Mouse (Mus musculus): ENCODE measurements around the gene Xndc1. TPM values are rescaled to one million over a fixed set of nuclear protein-coding genes. Genes with fewer than 3 reads are reported as not detected.

Gene Xndc1
- polyA plus RNA-seq, 1 experiment from 2014 or later, result 26.5 TPM

DNA sequence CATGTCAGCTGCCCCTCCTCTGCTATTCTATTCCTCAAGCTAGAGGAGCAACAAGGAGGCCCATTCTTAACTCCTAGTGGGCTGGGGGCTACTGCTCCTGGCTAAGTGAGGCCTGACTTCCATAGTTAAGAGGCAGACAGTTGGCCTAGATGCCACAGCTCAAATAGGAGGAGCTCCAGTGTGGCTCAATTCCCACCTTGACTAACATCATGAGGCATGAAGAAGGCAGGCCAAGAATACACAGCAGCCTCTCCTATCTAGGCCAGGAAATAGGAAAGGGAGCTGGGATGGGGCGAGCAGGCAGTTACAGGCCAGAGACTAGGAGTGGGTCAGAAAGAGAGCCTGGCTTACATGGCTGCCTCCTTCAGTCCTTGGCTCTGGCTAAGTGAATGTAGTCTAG lies 42.9 kb downstream of the Xndc1 start:
- peaks cover 12% of the 10 kb centered on the region for H3K4me1 ChIP-seq (replicated peaks)
- peaks cover 4% of the 10 kb centered on the region; the same call in 1 of the 2 replicates for H3K27me3 ChIP-seq (replicated peaks)
- H3K9me3 ChIP-seq (replicated peaks), result no peaks in the 10 kb centered on the region
- no peak for ATAC-seq (ENCODE audit: insufficient number of reproducible peaks, low FRiP score)
- no peak overlapping the region for H3K4me2 ChIP-seq
- H3K27ac ChIP-seq (ENCODE audit: poor library complexity, severe bottlenecking), result no peak overlapping the region
- 79% methylated on average over 1 of the region's 1 CpGs for WGBS
- no peak overlapping the region for H3K9ac ChIP-seq
- H3K36me3 ChIP-seq, result no peaks in the 10 kb centered on the region
- no peak overlapping the region for H3K4me3 ChIP-seq

DNA sequence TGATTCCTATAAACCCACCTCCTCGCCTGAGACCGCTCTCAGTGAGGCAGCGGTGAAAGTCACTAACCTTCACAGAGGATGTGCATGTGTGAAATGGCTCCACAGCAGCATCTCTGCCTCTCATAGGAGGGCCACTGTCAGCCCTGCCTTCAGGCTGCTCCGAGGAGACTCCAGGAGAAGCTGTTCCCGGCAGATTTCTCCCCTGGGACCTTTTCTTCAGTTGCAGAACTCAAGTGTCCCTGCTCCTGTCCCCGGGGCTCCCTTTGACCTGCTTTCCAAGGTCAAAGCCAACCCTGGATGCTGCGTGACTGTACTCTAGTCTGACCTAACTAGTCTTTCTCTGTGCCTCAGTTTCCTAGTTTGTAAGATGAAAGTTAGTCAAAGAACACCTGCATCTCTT lies 43.9 kb downstream of the Xndc1 start, which contains the start of gene Art5:
Gene Art5, minus strand, starts transcription at position 319 of the 400 bp plus-strand sequence.
- no peaks in the 10 kb centered on the region for H3K36me3 ChIP-seq
- H3K27me3 ChIP-seq (replicated peaks), result peaks cover 9% of the 10 kb centered on the region; the same call in 1 of the 2 replicates
- no peak within 1 kb of the TSS for H3K27ac ChIP-seq (ENCODE audit: poor library complexity, severe bottlenecking)
- ATAC-seq (ENCODE audit: insufficient number of reproducible peaks, low FRiP score), result no peak
- H3K4me2 ChIP-seq, result no peak within 1 kb of the TSS
- no peak within 1 kb of the TSS for H3K9ac ChIP-seq
- WGBS, result 76% methylated on average over 7 of the region's 7 CpGs
- peaks cover 11% of the 10 kb centered on the region for H3K4me1 ChIP-seq (replicated peaks)
- no peaks in the 10 kb centered on the region for H3K9me3 ChIP-seq (replicated peaks)
- no peak within 1 kb of the TSS for H3K4me3 ChIP-seq

DNA sequence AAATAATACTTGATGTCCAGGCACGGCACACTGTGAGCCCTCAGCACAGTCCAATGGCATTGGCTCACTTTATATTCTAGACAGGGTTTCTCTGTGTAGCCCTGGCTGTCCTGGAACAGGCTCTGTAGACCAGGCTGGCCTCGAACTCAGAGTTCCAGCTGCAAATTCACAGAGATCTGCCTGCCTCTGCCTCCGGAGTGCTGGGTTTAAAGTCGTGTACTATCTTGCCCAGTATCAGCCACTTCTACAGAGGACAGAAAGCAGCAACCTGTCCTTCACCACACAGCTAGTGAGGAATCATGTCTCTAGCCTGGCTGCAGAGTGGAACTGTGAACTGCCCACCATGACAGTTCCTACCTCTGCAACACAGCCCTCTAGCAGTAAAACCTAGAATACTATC lies 44.4 kb downstream of the Xndc1 start:
- Histone ChIP-seq H3K36me3 (no peaks in the 10 kb centered on the region), H3K4me2 (no peak overlapping the region), H3K4me1 (replicated peaks) (peaks cover 11% of the 10 kb centered on the region), H3K4me3 (no peak overlapping the region), H3K27me3 (replicated peaks) (peaks cover 9% of the 10 kb centered on the region; the same call in 1 of the 2 replicates), H3K9ac (no peak overlapping the region), H3K9me3 (replicated peaks) (no peaks in the 10 kb centered on the region), H3K27ac (ENCODE audit: poor library complexity, severe bottlenecking) (no peak overlapping the region)
- no peak for ATAC-seq (ENCODE audit: insufficient number of reproducible peaks, low FRiP score)
- 79% methylated on average over 4 of the region's 4 CpGs for whole genome bisulfite sequencing

DNA sequence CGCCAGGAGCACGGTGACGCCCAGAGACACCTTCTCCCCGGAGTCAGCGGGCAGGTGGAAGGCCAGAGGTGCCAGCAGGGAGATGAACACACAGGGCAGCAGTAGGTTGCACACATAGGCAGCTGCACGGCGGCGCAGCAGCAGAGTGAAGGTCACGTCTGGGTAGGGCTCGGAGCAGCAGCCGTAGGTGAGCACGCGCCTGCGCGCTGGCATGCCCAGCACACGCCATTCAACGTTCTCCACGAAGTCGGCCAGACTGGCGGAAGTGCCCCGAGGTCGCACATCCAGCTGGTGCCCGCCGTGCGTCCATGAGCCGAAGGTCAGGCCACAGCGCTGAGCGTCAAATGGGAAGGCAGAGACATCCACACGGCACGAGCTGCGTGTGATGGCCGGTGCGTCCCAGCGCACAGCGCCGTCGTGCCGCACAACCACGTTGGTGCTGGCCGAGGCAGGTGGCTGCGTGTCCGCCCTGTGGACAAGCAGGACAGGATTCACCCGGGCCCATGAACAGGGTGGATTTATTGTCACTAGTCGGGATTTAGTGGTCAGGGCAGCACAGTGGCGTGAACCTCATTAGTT lies 47.9 kb downstream of the Xndc1 start:
- no peak for ATAC-seq (ENCODE audit: insufficient number of reproducible peaks, low FRiP score)
- H3K4me1 ChIP-seq (replicated peaks), result no peaks in the 10 kb centered on the region
- H3K9me3 ChIP-seq (replicated peaks), result no peaks in the 10 kb centered on the region
- H3K4me2 ChIP-seq, result no peak overlapping the region
- peaks cover 9% of the 10 kb centered on the region; the same call in 1 of the 2 replicates for H3K27me3 ChIP-seq (replicated peaks)
- peaks cover 3% of the 10 kb centered on the region for H3K36me3 ChIP-seq
- 66% methylated on average over 45 of the region's 45 CpGs for WGBS
- no peak overlapping the region for H3K9ac ChIP-seq
- no peak overlapping the region for H3K4me3 ChIP-seq
- H3K27ac ChIP-seq (ENCODE audit: poor library complexity, severe bottlenecking), result no peak overlapping the region

GRCm38 (mm10) chr7:102116579-102117331 lies 51.4 kb downstream of the Xndc1 start, which contains the start of gene Chrna10:
TSS of gene Chrna10 (minus strand) at chr7:102116828.
- Histone ChIP-seq H3K27me3 (replicated peaks) (peaks cover 9% of the 10 kb centered on the region; the same call in 1 of the 2 replicates), H3K4me3 (no peak within 1 kb of the TSS), H3K36me3 (peaks cover 37% of the 10 kb centered on the region), H3K9ac (no peak within 1 kb of the TSS), H3K4me1 (replicated peaks) (no peaks in the 10 kb centered on the region), H3K4me2 (no peak within 1 kb of the TSS), H3K27ac (ENCODE audit: poor library complexity, severe bottlenecking) (no peak within 1 kb of the TSS), H3K9me3 (replicated peaks) (no peaks in the 10 kb centered on the region)
- no peak for ATAC-seq (ENCODE audit: insufficient number of reproducible peaks, low FRiP score)
- 32% methylated on average over 7 of the region's 7 CpGs for WGBS

DNA sequence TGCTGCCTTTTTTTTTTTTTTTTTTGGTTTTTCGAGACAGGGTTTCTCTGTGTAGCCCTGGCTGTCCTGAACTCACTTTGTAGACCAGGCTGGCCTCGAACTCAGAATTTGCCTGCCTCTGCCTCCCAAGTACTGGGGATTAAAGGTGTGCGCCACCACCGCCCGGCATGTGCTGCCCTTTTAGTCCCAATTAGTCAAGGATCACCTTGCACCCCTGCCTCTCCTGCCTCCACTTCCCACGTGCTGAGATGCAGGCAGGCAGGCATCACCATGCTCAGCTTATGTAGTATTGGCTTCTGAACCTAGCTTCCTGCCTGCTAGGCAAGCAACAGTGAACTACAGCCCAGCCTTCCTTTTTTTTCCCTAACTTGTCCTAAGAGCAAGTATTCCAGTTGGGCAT lies 52.1 kb downstream of the Xndc1 start:
- Histone ChIP-seq H3K27me3 (replicated peaks) (peaks cover 9% of the 10 kb centered on the region; the same call in 1 of the 2 replicates), H3K36me3 (peaks cover 43% of the 10 kb centered on the region), H3K9me3 (replicated peaks) (no peaks in the 10 kb centered on the region), H3K4me3 (no peak overlapping the region), H3K27ac (ENCODE audit: poor library complexity, severe bottlenecking) (no peak overlapping the region), H3K9ac (no peak overlapping the region), H3K4me1 (replicated peaks) (no peaks in the 10 kb centered on the region), H3K4me2 (no peak overlapping the region)
- 77% methylated on average over 6 of the region's 6 CpGs for WGBS
- ATAC-seq (ENCODE audit: insufficient number of reproducible peaks, low FRiP score), result no peak

DNA sequence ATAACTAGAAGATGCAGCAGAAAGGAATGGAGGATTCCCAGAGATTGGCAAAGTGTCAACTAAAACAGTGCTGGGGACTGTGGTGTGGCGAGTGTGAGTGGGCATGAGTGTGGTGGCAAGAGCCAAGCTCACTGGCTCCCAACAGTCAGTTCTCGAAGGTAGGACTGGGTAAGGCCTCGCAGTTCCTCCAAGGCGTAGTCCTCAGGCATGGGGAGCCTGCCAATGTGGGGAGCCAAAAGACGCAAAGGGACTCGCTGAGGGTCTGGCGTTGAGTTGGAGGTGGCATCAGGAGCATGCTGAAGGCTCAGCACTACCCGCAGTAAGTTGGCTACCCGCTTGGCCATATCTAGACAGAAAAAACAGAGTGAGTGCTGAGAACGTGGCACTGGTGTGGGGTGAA lies 55.0 kb downstream of the Xndc1 start:
- no peaks in the 10 kb centered on the region for H3K9me3 ChIP-seq (replicated peaks)
- no peak for ATAC-seq (ENCODE audit: insufficient number of reproducible peaks, low FRiP score)
- H3K36me3 ChIP-seq, result peaks cover 72% of the 10 kb centered on the region
- no peak overlapping the region for H3K27ac ChIP-seq (ENCODE audit: poor library complexity, severe bottlenecking)
- H3K9ac ChIP-seq, result no peak overlapping the region
- no peaks in the 10 kb centered on the region for H3K4me1 ChIP-seq (replicated peaks)
- H3K4me3 ChIP-seq, result no peak overlapping the region
- WGBS, result 93% methylated on average over 10 of the region's 10 CpGs
- H3K4me2 ChIP-seq, result no peak overlapping the region
- no peaks in the 10 kb centered on the region for H3K27me3 ChIP-seq (replicated peaks)

DNA sequence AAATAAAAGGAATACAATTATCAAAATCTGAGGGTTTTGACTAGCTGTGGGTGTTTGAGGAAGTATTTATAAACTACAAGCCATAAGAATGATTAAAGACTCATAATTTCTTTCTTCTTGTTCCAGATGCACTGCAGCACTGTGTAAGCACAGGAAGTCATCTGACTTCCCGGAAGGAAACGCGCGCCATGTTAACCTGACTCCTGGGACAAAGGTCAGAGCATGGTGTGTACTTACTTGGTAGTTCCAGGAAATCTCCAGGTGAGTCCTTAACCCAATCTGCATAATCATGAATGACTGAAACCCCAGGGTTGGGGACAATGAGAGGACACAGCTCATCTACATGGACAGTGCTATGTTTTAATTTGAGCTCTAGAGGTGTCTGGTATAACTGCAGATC lies 67.1 kb downstream of the Xndc1 start:
- H3K4me1 ChIP-seq (replicated peaks), result no peaks in the 10 kb centered on the region
- H3K36me3 ChIP-seq, result peaks cover 76% of the 10 kb centered on the region
- ATAC-seq (ENCODE audit: insufficient number of reproducible peaks, low FRiP score), result no peak
- H3K4me3 ChIP-seq, result no peak overlapping the region
- H3K27ac ChIP-seq (ENCODE audit: poor library complexity, severe bottlenecking), result no peak overlapping the region
- H3K9ac ChIP-seq, result no peak overlapping the region
- WGBS, result 89% methylated on average over 4 of the region's 4 CpGs
- H3K4me2 ChIP-seq, result no peak overlapping the region
- no peaks in the 10 kb centered on the region for H3K27me3 ChIP-seq (replicated peaks)
- H3K9me3 ChIP-seq (replicated peaks), result no peaks in the 10 kb centered on the region

Other genes starting within 250 kb of the Xndc1 start
- 0.10 TPM in 1 of 2 replicates, not detected in the other for gene Phox2a, start 247.2 kb upstream of the Xndc1 start, polyA plus RNA-seq (2016; fragmentation: Nextera tagmentation; extraction: Ambion mirVana)
- gene Inppl1, start 227.3 kb upstream of the Xndc1 start, polyA plus RNA-seq (2016; fragmentation: Nextera tagmentation; extraction: Ambion mirVana), result 44.8 and 56.8 TPM in 2 replicates
- not detected in 2 replicates for gene Folr2, start 208.3 kb upstream of the Xndc1 start, polyA plus RNA-seq (2016; fragmentation: Nextera tagmentation; extraction: Ambion mirVana)
- 58.0 and 61.0 TPM in 2 replicates for gene Anapc15, start 201.8 kb upstream of the Xndc1 start, polyA plus RNA-seq (2016; fragmentation: Nextera tagmentation; extraction: Ambion mirVana)
- 4.1 TPM in 2 replicates for gene Folr1, start 194.7 kb upstream of the Xndc1 start, polyA plus RNA-seq (2016; fragmentation: Nextera tagmentation; extraction: Ambion mirVana)
- gene Lamtor1, start 159.6 kb upstream of the Xndc1 start, polyA plus RNA-seq (2016; fragmentation: Nextera tagmentation; extraction: Ambion mirVana), result 128 and 131 TPM in 2 replicates
- 0.42 and 0.45 TPM in 2 replicates for gene Tomt, start 159.2 kb upstream of the Xndc1 start, polyA plus RNA-seq (2016; fragmentation: Nextera tagmentation; extraction: Ambion mirVana)
- 4.2 and 5.0 TPM in 2 replicates for gene Lrrc51, start 131.6 kb upstream of the Xndc1 start, polyA plus RNA-seq (2016; fragmentation: Nextera tagmentation; extraction: Ambion mirVana)
- 67.8 and 70.6 TPM in 2 replicates for gene Numa1, start 131.4 kb upstream of the Xndc1 start, polyA plus RNA-seq (2016; fragmentation: Nextera tagmentation; extraction: Ambion mirVana)
- gene Il18bp, start 46.8 kb upstream of the Xndc1 start, polyA plus RNA-seq (2016; fragmentation: Nextera tagmentation; extraction: Ambion mirVana), result 1.8 TPM in 2 replicates
- 19.9 and 21.3 TPM in 2 replicates for gene Rnf121, start within 50 bp of the Xndc1 start, polyA plus RNA-seq (2016; fragmentation: Nextera tagmentation; extraction: Ambion mirVana)
- gene Xntrpc, start 202 bp downstream of the Xndc1 start, polyA plus RNA-seq (2016; fragmentation: Nextera tagmentation; extraction: Ambion mirVana), result 0.90 and 1.5 TPM in 2 replicates
- gene Trpc2, start 17.6 kb downstream of the Xndc1 start, polyA plus RNA-seq (2016; fragmentation: Nextera tagmentation; extraction: Ambion mirVana), result 0.15 and 0.58 TPM in 2 replicates
- 8.0 and 9.0 TPM in 2 replicates for gene Art1, start 36.2 kb downstream of the Xndc1 start, polyA plus RNA-seq (2016; fragmentation: Nextera tagmentation; extraction: Ambion mirVana)
- 1.4 and 2.3 TPM in 2 replicates for gene Art5, start 44.0 kb downstream of the Xndc1 start, polyA plus RNA-seq (2016; fragmentation: Nextera tagmentation; extraction: Ambion mirVana)
- gene Chrna10, start 51.3 kb downstream of the Xndc1 start, polyA plus RNA-seq (2016; fragmentation: Nextera tagmentation; extraction: Ambion mirVana), result not detected in 2 replicates
- 35.8 and 38.1 TPM in 2 replicates for gene Nup98, start 144.7 kb downstream of the Xndc1 start, polyA plus RNA-seq (2016; fragmentation: Nextera tagmentation; extraction: Ambion mirVana)
- 50.7 and 55.6 TPM in 2 replicates for gene Pgap2, start 144.7 kb downstream of the Xndc1 start, polyA plus RNA-seq (2016; fragmentation: Nextera tagmentation; extraction: Ambion mirVana)
- 41.9 and 42.7 TPM in 2 replicates for gene Rhog, start 190.5 kb downstream of the Xndc1 start, polyA plus RNA-seq (2016; fragmentation: Nextera tagmentation; extraction: Ambion mirVana)
- gene Stim1, start 202.3 kb downstream of the Xndc1 start, polyA plus RNA-seq (2016; fragmentation: Nextera tagmentation; extraction: Ambion mirVana), result 16.8 and 19.1 TPM in 2 replicates